Mouse (Mus musculus) neural tube, embryonic 10.5 days (tissue): ENCODE data around the gene Saysd1.
A peak's percentile ranks its signal among the peaks of the same experiment; 100 is the strongest.

Source experiments
- DNase-seq: peaks from one replicate; pipeline ENCODE4 v3.0.0-alpha.2; 2017; ENCODE audit warnings: low spot score; ENCODE audit errors: extremely low spot score

The Saysd1 gene

DNA sequence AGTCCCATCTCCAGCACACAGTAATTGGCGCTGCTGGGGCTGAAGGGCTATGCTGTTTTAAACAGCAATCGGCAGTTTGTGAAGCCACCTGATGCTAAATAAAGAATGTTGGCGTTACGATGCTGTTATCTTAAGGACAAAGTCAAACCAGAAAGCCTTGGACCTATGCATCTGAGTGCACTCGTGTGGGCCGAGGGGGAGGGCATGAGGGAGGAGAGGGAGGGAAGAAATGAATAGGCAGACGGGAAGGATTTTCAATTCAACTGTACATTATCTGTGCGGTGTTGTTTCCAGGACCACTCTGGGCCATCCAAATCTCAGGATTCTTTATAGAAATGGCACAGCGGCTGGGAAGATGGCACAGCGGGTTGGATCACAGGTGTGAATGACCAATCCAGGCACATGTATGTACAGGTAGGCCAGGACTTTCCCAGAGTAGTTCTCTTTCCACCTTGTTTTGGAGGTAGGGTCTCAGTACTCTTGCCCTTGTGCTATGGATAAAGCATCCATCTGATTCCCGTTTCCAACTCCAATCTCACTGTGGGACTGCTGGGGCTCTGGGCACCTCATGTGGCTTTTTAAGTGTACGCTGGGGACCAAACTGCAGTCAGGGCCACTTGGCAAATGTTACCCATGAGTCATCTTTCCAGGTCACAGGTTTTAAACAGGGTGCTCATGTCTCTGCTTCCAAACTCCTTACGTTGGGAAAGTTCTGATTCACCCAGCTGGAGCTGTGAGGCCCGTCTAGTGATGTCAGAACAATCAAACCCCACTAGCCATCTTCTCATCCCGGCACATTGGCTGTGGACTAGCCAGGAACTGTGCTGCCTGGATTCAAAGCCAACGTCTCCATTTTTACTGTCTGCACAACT lies at the start of gene Saysd1:
Gene Saysd1 (minus strand): TSS at position 51 of the 872 bp plus-strand sequence.
- no peak for DNase-seq

GRCm38 (mm10) chr14:20185426-20185825 lies 47.1 kb upstream of the Saysd1 start:
- no peak for DNase-seq

- no peak for DNase-seq
These were observed 45.4 kb upstream of the Saysd1 start for GRCm38 (mm10) chr14:20183701-20184100.

- no peak for DNase-seq
These were observed 44.3 kb upstream of the Saysd1 start for GRCm38 (mm10) chr14:20182596-20182995.

DNA sequence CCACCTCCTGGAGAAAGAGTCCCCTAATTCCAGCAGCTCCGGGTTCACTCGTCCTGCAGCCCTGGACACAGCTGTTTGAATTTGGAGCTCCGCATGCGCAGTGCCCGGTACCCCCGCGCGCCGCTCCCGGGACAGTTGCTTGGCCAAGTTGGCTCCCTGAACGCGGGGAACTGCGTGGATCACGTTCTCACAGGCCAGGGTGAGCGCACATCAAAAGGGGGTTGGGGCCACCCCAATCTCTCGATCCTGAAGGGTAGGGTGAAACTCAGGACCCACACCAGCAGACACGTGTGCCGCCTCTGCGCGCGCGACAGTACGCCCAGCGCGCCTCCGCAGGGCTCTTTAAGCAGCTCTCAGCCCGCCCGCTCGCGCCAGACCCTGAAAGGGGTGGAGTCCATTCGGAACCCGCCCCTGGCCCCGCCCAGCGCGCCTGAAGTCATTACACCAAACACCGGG lies 43.2 kb upstream of the Saysd1 start, which contains the start of gene Kcnk5:
Gene Kcnk5 (minus strand): TSS at position 344 of the 456 bp plus-strand sequence.
- peak; percentile 91 for DNase-seq

GRCm38 (mm10) chr14:20180751-20181162 lies 42.4 kb upstream of the Saysd1 start:
- peak; percentile 58 for DNase-seq

- no peak for DNase-seq
These were observed 42.0 kb upstream of the Saysd1 start for GRCm38 (mm10) chr14:20180304-20180703.

DNA sequence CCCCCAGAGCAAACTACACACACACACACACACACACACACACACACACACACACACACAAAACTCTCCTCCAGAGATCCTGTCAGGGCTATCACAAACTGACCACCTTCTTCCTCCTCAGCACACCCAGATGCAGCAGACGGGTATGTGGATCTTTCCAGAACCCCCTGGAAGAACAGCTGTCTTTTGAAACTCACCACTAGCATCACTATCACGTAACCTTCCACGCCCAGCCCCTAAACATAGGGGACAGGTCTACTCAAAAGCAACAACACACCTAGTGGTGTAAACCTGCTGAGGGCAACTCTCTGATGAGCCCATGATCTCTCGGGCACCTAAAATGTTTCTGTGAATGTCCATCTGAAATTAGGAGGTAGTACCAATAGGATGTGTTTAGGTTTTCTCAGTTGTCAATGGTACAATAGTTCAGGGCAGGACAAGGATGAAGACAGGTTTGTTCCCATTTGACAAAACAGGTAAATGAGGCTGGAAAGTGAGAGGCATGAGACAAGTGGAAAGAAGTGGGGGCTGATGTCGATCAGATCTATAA lies 41.5 kb upstream of the Saysd1 start:
- no peak for DNase-seq

GRCm38 (mm10) chr14:20179080-20179479 lies 40.7 kb upstream of the Saysd1 start:
- no peak for DNase-seq

- DNase-seq: no peak
These were observed 40.3 kb upstream of the Saysd1 start for GRCm38 (mm10) chr14:20178593-20178992.

DNA sequence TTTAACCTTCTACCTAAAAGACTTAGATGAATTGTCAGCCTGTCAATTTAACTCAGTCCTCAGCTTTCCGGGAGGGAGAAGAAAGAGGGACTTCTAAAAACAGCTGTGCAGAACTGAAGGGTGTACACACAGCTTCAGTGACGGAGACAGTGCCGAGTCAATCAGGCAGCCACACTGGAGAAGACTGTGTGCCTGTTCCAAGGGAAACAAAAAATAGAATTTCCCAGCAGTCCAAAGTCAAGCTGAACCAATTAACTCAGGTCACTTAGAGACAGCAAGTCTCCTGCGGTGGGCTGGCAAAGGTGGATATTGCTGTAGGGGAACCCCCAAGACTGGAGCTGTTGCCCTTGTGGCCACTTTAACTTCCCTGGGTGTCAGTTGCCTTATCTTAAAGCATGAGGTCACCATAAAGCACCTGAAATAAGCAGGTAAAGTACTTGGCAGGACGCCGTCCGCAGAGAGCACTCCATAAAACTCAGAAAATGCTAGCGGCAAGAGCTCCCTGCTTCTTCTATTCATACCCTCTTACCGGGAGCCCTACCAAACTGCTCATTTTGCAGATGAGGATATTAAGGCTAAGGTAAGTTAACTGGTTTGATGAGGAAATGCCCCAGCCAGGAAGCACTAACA lies 39.3 kb upstream of the Saysd1 start:
- no peak for DNase-seq

GRCm38 (mm10) chr14:20175705-20176104 lies 37.4 kb upstream of the Saysd1 start:
- no peak for DNase-seq

DNA sequence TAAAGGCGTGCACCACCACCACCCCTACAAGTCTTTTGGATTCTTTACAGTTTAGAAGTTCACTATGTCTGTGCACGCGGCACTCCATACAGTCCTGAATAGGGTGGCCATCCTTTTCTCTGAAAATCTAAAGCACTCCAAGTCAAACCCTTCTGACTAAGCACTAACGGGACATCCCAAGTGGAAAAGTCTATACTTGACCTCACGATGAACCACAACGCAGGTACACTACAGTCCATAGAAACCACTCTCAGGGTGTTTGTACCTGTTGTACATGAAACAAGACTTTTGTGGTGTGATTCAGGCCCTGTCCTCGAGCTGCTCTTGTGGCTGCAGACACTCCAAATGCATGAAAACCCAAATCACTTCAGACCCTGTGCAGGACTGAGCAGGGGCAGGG lies 36.8 kb upstream of the Saysd1 start:
- DNase-seq: no peak

DNA sequence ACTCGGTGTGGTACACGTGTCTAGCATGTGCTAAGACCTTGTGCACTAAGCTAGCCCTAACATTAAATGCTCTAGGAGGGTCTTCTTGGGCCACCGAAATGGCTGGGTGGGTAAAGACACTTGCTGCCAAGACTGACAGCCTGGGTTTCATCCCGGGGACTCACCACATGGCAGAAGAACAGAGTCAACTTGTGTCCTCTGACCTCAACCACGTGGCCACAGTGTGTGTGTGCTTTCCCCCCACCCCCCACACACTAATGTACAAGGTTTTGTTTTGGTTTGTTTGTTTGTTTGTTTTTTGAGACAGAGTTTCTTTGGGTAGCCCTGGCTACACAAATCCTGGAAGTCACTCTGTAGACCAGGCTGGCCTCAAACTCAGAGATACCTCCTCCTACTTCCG lies 36.4 kb upstream of the Saysd1 start:
- DNase-seq: no peak

DNA sequence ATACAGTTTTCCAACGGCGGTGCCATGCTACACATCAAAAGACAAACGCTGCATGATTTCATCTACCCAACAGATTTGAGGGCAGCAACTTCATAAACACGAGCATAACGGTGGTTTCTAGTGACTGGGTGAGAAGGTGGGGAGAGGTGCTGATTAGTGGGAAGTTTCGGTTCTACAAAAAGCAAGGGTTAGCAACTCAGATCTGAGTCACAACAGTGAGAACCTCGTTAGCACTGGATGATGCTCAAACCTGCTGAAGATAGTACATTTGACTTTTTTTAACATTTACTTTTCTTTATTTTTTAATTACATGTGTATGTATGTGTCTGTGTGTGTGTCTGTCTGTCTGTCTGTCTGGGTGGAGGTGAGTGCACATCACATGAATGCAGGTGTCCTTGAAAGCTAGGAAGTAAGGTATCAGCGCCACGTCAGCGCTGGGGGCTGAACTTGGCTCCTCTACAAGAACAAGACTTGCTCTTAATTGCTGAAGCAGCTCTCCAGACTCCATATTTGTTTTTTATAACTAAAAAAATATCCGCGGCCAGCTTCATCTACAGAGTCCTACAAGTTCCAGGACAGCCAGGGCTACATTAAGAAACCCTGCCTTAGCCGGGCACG lies 35.6 kb upstream of the Saysd1 start:
- DNase-seq: no peak

- DNase-seq: no peak
These were observed 34.6 kb upstream of the Saysd1 start for GRCm38 (mm10) chr14:20172924-20173323.

DNA sequence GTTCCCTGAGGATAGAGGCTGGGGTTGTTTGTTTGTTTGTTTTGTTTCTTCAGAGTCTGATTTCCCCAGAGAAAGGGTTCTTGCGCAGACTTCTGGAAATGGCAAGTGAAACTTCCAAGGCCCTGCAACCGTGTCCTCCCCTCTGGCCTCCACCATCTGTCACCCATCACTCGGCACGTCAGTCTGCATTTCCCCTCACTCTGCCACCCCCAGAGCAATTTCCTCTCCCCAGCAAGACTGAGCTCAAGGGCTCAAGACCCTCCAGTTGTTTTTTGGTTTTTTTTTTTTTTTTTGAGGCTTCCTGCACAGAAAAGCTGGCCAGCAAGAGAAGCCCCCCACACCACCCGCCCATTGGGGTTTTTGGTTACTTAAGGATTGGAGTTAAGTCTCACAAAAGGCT lies 34.2 kb upstream of the Saysd1 start:
- DNase-seq: no peak

- no peak for DNase-seq
These were observed 33.5 kb upstream of the Saysd1 start for GRCm38 (mm10) chr14:20171840-20172239.

DNA sequence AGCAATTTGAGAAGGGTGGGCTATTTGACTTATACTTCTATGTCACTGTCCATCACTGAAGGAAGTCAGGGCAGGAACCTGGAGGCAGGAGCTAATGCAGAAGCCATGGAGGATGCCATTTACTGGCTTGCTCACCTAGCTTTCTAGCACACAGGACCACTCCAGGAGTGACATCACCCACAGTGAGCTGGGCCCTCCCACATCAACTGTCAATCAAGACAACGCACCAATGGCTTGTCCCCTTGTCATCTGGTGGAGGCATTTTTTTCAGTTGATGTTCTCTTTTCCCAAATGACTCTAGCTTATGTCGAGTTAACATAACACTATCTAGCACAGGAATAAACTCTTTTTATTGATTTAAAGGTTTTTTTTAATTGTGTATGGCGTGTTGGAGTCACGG lies 30.9 kb upstream of the Saysd1 start:
- no peak for DNase-seq

- no peak for DNase-seq
These were observed 30.1 kb upstream of the Saysd1 start for GRCm38 (mm10) chr14:20168478-20168877.

DNA sequence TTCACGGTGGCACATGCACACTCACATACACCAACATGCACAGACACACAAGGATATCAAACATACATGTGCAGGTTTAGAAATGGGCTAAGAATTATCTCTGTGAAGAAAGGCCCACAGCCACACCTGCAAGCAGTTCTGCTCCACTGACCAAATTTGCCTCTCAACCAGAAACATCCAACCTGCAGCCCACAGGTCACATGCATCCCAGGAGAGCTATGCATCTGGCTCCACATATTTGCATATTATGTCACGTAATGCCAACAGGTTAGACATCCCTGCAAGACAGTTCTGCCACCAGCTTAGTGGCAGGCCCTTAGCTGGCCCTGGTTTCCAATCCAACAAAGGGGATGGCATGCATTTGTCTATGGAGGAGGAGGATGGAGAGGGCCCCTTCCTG lies 29.7 kb upstream of the Saysd1 start:
- no peak for DNase-seq

DNA sequence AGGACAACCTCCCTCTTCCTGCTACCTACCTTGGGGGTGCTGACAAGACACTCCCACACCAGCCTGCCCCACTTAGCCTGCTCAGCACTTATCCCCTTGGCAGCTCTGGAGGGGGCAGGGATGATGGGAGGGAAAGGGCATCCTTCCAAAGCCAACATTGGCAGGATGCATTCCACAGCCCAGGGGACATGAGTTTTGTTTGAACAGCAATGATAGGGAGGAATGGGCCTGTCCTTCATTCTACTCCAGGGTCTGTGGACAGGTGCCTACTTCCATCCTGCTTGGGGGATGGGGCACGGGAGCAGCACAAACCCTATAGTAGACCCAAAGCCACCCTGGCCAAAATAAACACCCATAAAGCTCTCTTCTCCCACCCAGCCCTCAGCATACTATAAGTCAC lies 27.1 kb upstream of the Saysd1 start:
- no peak for DNase-seq
